Mouse (Mus musculus) lung, postnatal 0 days (tissue): ENCODE measurements around the gene Socs3. TPM values are rescaled to one million over a fixed set of nuclear protein-coding genes. Genes with fewer than 3 reads are reported as not detected.

Experiments used
- ATAC-seq: fragments of 200-750 bp; cut with Nextera tagmentation; 2 replicates; pipeline ENCODE4 v1.8.0; 2017; ENCODE audit warnings: moderate library complexity
- DNase-seq: peaks from one replicate; pipeline ENCODE4 v3.0.0-alpha.2; 2016; ENCODE audit warnings: low spot score
- H3K27ac ChIP-seq: fragments of 300-500 bp; sonication (generic); 2 replicates; pipeline ENCODE4 v1.5.1; 2014; ENCODE audit warnings: antibody characterized with exemption, mild to moderate bottlenecking, low read length, mixed read lengths
- H3K27me3 ChIP-seq: fragments of 300-500 bp; sonication (generic); replicated peaks from 2 replicates; pipeline ENCODE4 v1.6.1; 2014; ENCODE audit warnings: low read length, mixed read lengths; ENCODE audit not compliant: insufficient read depth
- H3K36me3 ChIP-seq: fragments of 300-500 bp; sonication (generic); 2 replicates; pipeline ENCODE4 v1.6.1; 2014; ENCODE audit warnings: low read length, mixed read lengths; ENCODE audit not compliant: insufficient read depth
- H3K4me1 ChIP-seq: fragments of 300-500 bp; sonication (generic); 2 replicates; pipeline ENCODE4 v1.6.1; 2014; ENCODE audit warnings: antibody characterized with exemption, low read depth, low read length, mixed read lengths; ENCODE audit not compliant: insufficient read depth
- H3K4me2 ChIP-seq: fragments of 300-500 bp; sonication (generic); replicated peaks from 2 replicates; pipeline ENCODE4 v1.6.1; 2014; ENCODE audit warnings: low read depth, mild to moderate bottlenecking, low read length, moderate library complexity, mixed read lengths
- H3K4me3 ChIP-seq: fragments of 300-500 bp; sonication (generic); 2 replicates; pipeline ENCODE4 v1.5.1; 2014; ENCODE audit warnings: low read depth, low read length
- H3K9ac ChIP-seq: fragments of 300-500 bp; sonication (generic); replicated peaks from 2 replicates; pipeline ENCODE4 v1.6.1; 2014; ENCODE audit warnings: low read depth, mild to moderate bottlenecking
- H3K9me3 ChIP-seq: fragments of 300-500 bp; sonication (generic); 2 replicates; pipeline ENCODE4 v1.6.1; 2016; ENCODE audit warnings: low read length, mixed read lengths
- CTCF ChIP-seq: IDR thresholded peaks from 2 replicates; pipeline ENCODE4 v1.5.1; 2016; ENCODE audit warnings: antibody characterized with exemption, mild to moderate bottlenecking
- EP300 ChIP-seq: IDR thresholded peaks from 2 replicates; pipeline ENCODE4 v1.6.1; 2016; ENCODE audit warnings: antibody characterized with exemption, mild to moderate bottlenecking, control low read depth
- WGBS: fragments of 180-500 bp; shearing (Covaris S2); extraction: QIAGEN DNeasy Blood & Tissue Kit; methylation state at CpG from one replicate; pipeline ENCODE4 v1.1.7; 2014; 5-methylcytosine and 5-hydroxymethylcytosine counted together
- polyA plus RNA-seq: library from polyadenylated mRNA; unstranded; fragments of >200 nt; fragmentation: Nextera tagmentation; extraction: Ambion mirVana; gene quantifications from 2 replicates; pipeline ENCODE4 v1.2.1, GENCODE M21; 2015

Socs3 gene
- 27.5 and 57.0 TPM in 2 replicates for polyA plus RNA-seq

DNA sequence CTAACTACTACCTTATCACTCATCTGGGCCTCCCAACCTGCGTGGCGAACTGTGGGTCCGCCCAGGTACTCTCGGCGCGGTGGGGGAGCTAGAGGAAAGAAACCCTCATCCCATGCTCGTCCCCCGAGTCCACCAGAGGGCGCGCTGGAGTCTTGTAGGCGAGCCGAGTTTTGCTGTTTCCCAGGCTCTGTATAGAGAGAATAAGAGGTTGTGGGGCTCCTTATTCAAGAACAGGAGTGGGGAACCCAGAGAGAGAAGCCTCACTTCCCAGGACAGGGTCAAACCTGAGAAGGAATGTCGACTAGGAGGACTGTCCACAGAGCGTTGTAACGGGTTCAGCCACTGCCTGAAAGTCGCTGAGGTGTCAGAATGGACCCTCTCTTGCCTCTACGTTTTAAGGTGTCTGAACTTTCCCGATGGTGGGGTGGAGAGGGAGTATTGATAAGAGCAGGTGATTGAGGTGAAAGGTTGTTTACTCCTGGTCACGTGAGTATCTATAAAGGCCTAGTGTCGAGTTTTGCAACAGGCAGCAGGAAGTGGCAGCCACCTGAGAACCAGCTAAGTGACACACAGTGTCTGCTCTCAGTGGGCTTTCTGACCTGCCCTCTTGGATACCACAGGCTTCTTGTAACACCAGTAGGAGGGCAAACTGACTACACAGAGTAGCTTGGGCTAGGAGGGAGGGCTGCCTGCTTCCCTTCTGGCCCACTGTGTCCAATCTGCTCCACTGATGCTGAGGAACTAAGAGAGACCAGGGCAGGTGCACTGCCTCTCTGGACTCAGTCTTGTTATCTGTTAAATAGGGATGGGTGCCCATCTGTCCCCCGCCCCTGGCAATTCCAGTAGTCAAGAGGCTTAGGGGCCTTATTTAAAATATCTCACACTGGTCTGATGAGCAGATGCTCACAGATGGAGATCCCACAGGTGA lies at the start of gene Socs3:
Gene Socs3 (minus strand): TSS at position 103 of the 928 bp plus-strand sequence.
- Histone ChIP-seq H3K4me1 (peaks cover 30% of the 10 kb centered on the region; the same call in 1 of the 2 replicates), H3K27ac (peak within 1 kb of the TSS; percentile 99), H3K27me3 (no peaks in the 10 kb centered on the region), H3K9me3 (no peaks in the 10 kb centered on the region), H3K4me3 (peak within 1 kb of the TSS; percentile 92), H3K9ac (peak within 1 kb of the TSS; percentile 97), H3K36me3 (no peaks in the 10 kb centered on the region), H3K4me2 (peak within 1 kb of the TSS; percentile 89)
- 9% methylated on average over 21 of the region's 21 CpGs for WGBS
- TF ChIP-seq EP300 (peak; percentile 27; the same call in 1 of the 2 replicates), CTCF (peak; percentile 97)
- ATAC-seq (peak; percentile 24), DNase-seq (peak; percentile 95)

DNA sequence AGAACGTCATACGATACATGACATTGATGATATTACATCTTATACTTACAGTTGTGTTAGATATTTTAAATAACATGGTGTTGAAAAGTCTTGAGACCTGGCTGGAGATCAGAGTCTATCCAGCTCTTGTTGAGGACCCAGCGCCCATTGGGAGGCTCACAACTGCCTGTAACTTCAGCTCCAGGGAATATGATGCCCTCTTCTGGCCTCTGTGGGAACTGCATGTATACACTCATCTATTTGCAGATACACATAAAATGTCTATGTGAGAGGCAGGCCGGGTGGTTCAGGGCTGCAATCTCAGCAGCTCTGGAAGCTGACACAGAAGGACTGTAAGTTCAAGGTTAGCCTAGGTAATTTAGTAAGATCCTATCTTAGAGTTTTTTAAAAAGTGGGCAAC lies 48.5 kb upstream of the Socs3 start:
- no peak overlapping the region for H3K4me2 ChIP-seq
- H3K9ac ChIP-seq = no peak overlapping the region
- no peaks in the 10 kb centered on the region for H3K27me3 ChIP-seq
- H3K36me3 ChIP-seq = no peaks in the 10 kb centered on the region; the same call in 1 of the 2 replicates
- DNase-seq = no peak
- TF ChIP-seq CTCF (peak; percentile 66), EP300 (no peak)
- WGBS = 94% methylated on average over 4 of the region's 4 CpGs
- H3K4me1 ChIP-seq = no peaks in the 10 kb centered on the region
- no peak for ATAC-seq
- no peak overlapping the region for H3K4me3 ChIP-seq
- no peaks in the 10 kb centered on the region for H3K9me3 ChIP-seq
- no peak overlapping the region for H3K27ac ChIP-seq

DNA sequence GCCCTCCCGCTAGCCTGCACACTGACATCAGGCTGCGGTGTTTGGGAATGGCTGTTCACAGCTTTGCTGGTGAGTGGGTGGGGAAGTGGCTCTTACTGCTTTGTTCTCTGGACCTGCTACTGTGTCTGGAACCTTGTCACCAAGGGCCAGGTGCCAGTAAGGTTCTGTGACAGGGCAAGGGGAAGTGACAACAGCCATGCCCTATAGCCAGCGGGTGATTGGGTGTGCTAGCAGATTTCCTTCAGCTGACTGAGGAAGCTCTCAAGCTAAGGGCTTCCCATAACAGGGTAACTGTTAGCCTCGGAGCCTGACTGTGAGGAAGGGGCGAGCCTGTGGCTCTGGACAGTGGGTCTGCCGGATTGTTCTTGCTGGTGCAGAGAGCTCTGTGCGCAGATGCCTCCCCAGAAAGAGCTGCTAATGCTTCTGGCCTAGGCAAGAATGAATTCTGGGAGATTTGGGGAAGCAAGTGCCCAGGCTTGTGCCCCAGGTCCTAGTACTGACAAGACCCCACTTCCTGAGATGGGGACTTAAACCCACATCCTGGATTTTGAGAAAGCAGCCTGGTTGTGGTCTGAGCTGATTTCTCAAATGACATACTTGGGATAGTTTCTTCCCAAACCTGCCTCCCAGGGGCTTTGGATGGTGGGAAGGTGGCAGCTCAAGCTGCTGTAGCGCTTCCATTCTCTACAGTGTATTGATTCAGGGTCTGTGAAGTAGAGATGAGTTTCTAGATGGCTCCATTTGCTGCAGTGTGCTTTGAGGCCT lies 45.7 kb upstream of the Socs3 start:
- Histone ChIP-seq H3K27ac (no peak overlapping the region), H3K9ac (no peak overlapping the region), H3K4me3 (no peak overlapping the region), H3K4me1 (no peaks in the 10 kb centered on the region), H3K4me2 (no peak overlapping the region), H3K9me3 (no peaks in the 10 kb centered on the region), H3K36me3 (no peaks in the 10 kb centered on the region; the same call in 1 of the 2 replicates), H3K27me3 (no peaks in the 10 kb centered on the region)
- 81% methylated on average over 8 of the region's 8 CpGs for WGBS
- TF ChIP-seq EP300 = no peak
- no peak for TF ChIP-seq CTCF
- DNase-seq = no peak
- ATAC-seq = 0 out of 2 replicates have a peak, but pooled peaks have one; percentile 12

DNA sequence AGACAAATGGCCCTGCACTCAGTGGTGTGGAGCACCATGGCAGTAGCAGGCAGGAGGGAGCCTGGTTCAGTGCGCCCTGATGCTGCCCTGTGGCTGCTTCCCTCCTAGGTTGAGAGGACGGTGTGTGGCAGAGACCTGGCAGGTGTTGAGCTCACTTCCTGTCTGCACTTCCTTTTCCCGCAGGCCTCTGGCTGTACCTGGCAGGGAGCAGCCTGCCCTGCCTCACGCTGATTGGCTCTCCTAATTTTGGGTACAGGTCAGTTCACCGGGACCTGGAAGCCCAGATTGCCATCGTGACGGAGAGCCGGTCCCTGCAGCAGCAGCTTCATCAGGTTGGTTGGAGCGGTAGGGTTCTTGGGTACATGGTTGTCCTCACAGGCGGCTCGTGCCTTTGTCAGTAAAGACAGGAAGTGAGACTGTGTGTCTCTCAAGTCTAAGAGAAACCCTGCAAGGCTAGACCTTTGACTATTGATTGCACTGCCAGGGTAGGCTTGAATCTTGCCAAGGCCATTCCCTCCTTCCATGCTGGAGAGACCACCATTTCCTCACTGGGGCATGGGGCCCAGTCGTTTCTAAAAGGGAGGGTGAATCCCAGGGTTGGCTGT lies 44.6 kb upstream of the Socs3 start:
- H3K4me2 ChIP-seq = no peak overlapping the region
- no peaks in the 10 kb centered on the region; the same call in 1 of the 2 replicates for H3K36me3 ChIP-seq
- ATAC-seq = no peak
- no peaks in the 10 kb centered on the region for H3K4me1 ChIP-seq
- no peak overlapping the region for H3K4me3 ChIP-seq
- no peak for TF ChIP-seq CTCF
- no peak for TF ChIP-seq EP300
- no peaks in the 10 kb centered on the region for H3K27me3 ChIP-seq
- no peak for DNase-seq
- 71% methylated on average over 12 of the region's 12 CpGs for WGBS
- H3K9me3 ChIP-seq = no peaks in the 10 kb centered on the region
- no peak overlapping the region for H3K27ac ChIP-seq
- no peak overlapping the region for H3K9ac ChIP-seq

DNA sequence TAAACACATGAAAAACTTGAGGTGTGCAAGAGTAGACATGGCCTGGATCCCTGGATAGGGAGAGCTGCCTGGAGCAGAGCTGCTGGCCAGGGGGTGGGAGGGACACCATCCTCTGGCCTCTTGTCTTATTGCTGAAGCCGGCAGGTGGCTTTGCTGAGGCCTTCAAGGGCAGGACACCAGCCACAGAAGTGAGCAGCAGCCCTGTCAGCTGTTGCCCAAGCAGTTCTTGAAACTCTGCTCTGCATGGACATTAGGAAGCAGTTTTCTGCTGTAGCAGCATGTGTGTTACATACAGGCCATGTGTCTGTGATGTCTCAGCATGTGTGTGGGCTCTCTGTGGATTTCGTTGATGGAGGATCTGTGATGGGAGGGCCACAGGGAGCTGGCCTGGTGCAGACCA lies 43.5 kb upstream of the Socs3 start:
- DNase-seq (no peak), ATAC-seq (no peak)
- no peak overlapping the region for H3K27ac ChIP-seq
- TF ChIP-seq CTCF = no peak
- TF ChIP-seq EP300 = no peak
- no peaks in the 10 kb centered on the region for H3K27me3 ChIP-seq
- no peaks in the 10 kb centered on the region for H3K9me3 ChIP-seq
- H3K36me3 ChIP-seq = no peaks in the 10 kb centered on the region; the same call in 1 of the 2 replicates
- H3K9ac ChIP-seq = no peak overlapping the region
- H3K4me3 ChIP-seq = no peak overlapping the region
- no peak overlapping the region for H3K4me2 ChIP-seq
- no peaks in the 10 kb centered on the region for H3K4me1 ChIP-seq
- 76% methylated on average over 2 of the region's 2 CpGs for WGBS
